Mouse (Mus musculus): ENCODE measurements around the gene Zc3hc1. TPM values are rescaled to one million over a fixed set of nuclear protein-coding genes. Genes with fewer than 3 reads are reported as not detected.

Gene Zc3hc1
- polyA plus RNA-seq (2014; fragmentation: Nextera tagmentation; extraction: Ambion mirVana): 64.6 and 68.5 TPM in 2 replicates

GRCm38 (mm10) chr6:30390714-30391697 lies at the start of gene Zc3hc1:
TSS of gene Zc3hc1 (minus strand) at chr6:30391028.
- H3K27ac ChIP-seq (ENCODE audit: low read depth, low read length): peak within 1 kb of the TSS; percentile 57; the same call in 1 of the 2 replicates

GRCm38 (mm10) chr6:30439576-30439975 lies 48.7 kb upstream of the Zc3hc1 start:
- DNase-seq (ENCODE audit: low spot score): no peak
- Histone ChIP-seq H3K27ac (ENCODE audit: low read depth, low read length) (no peak overlapping the region), H3K4me2 (no peak overlapping the region), H3K9ac (ENCODE audit: low read depth, low read length) (no peak overlapping the region), H3K27me3 (replicated peaks; ENCODE audit: control insufficient read depth, insufficient read depth, low read length) (no peaks in the 10 kb centered on the region), H3K4me1 (replicated peaks; ENCODE audit: control insufficient read depth, insufficient read depth, low read length) (no peaks in the 10 kb centered on the region; the same call in 1 of the 2 replicates), H3K4me3 (ENCODE audit: low read depth, low read length) (no peak overlapping the region), H3K9me3 (ENCODE audit: control insufficient read depth, low read length) (no peaks in the 10 kb centered on the region), H3K36me3 (ENCODE audit: control insufficient read depth, insufficient read depth, low read length) (peaks cover 27% of the 10 kb centered on the region)
- 93% methylated on average over 10 of the region's 10 CpGs for WGBS
- no peak for ATAC-seq (replicated peaks; ENCODE audit: low FRiP score)

More at GRCm38 (mm10) chr6:30390714-30391697, at the start of gene Zc3hc1:
- Histone ChIP-seq H3K36me3 (ENCODE audit: control insufficient read depth, insufficient read depth, low read length) (no peaks in the 10 kb centered on the region), H3K9ac (ENCODE audit: low read depth, low read length) (peak within 1 kb of the TSS; percentile 90), H3K9me3 (ENCODE audit: control insufficient read depth, low read length) (no peaks in the 10 kb centered on the region), H3K4me2 (peak within 1 kb of the TSS; percentile 60), H3K27me3 (replicated peaks; ENCODE audit: control insufficient read depth, insufficient read depth, low read length) (no peaks in the 10 kb centered on the region), H3K4me3 (ENCODE audit: low read depth, low read length) (peak within 1 kb of the TSS; percentile 91), H3K4me1 (replicated peaks; ENCODE audit: control insufficient read depth, insufficient read depth, low read length) (no peaks in the 10 kb centered on the region)
- 12% methylated on average over 33 of the region's 33 CpGs for WGBS
- ATAC-seq (replicated peaks; ENCODE audit: low FRiP score): peak; percentile 87
- DNase-seq (ENCODE audit: low spot score): peak; percentile 80

- DNase-seq (ENCODE audit: low spot score) (no peak), ATAC-seq (replicated peaks; ENCODE audit: low FRiP score) (no peak)
- Histone ChIP-seq H3K9ac (ENCODE audit: low read depth, low read length) (no peak overlapping the region), H3K9me3 (ENCODE audit: control insufficient read depth, low read length) (no peaks in the 10 kb centered on the region), H3K27ac (ENCODE audit: low read depth, low read length) (no peak overlapping the region), H3K27me3 (replicated peaks; ENCODE audit: control insufficient read depth, insufficient read depth, low read length) (no peaks in the 10 kb centered on the region), H3K4me3 (ENCODE audit: low read depth, low read length) (no peak overlapping the region), H3K4me1 (replicated peaks; ENCODE audit: control insufficient read depth, insufficient read depth, low read length) (no peaks in the 10 kb centered on the region), H3K36me3 (ENCODE audit: control insufficient read depth, insufficient read depth, low read length) (peaks cover 11% of the 10 kb centered on the region), H3K4me2 (no peak overlapping the region)
- WGBS: 72% methylated on average over 3 of the region's 3 CpGs
Measured at GRCm38 (mm10) chr6:30437054-30437453, 46.2 kb upstream of the Zc3hc1 start.

- no peak for DNase-seq (ENCODE audit: low spot score)
- no peak for ATAC-seq (replicated peaks; ENCODE audit: low FRiP score)
- Histone ChIP-seq H3K9ac (ENCODE audit: low read depth, low read length) (no peak overlapping the region), H3K27me3 (replicated peaks; ENCODE audit: control insufficient read depth, insufficient read depth, low read length) (no peaks in the 10 kb centered on the region), H3K27ac (ENCODE audit: low read depth, low read length) (no peak overlapping the region), H3K4me3 (ENCODE audit: low read depth, low read length) (no peak overlapping the region), H3K36me3 (ENCODE audit: control insufficient read depth, insufficient read depth, low read length) (peaks cover 6% of the 10 kb centered on the region), H3K4me2 (no peak overlapping the region), H3K9me3 (ENCODE audit: control insufficient read depth, low read length) (no peaks in the 10 kb centered on the region), H3K4me1 (replicated peaks; ENCODE audit: control insufficient read depth, insufficient read depth, low read length) (no peaks in the 10 kb centered on the region)
- WGBS: 94% methylated on average over 3 of the region's 3 CpGs
Measured at GRCm38 (mm10) chr6:30436476-30436875, 45.6 kb upstream of the Zc3hc1 start.

GRCm38 (mm10) chr6:30432461-30433192 lies 41.8 kb upstream of the Zc3hc1 start:
- peaks cover 2% of the 10 kb centered on the region; the same call in 1 of the 2 replicates for H3K4me1 ChIP-seq (replicated peaks; ENCODE audit: control insufficient read depth, insufficient read depth, low read length)
- H3K36me3 ChIP-seq (ENCODE audit: control insufficient read depth, insufficient read depth, low read length): peaks cover 2% of the 10 kb centered on the region; the same call in 1 of the 2 replicates
- no peak overlapping the region for H3K9ac ChIP-seq (ENCODE audit: low read depth, low read length)
- DNase-seq (ENCODE audit: low spot score) (no peak), ATAC-seq (replicated peaks; ENCODE audit: low FRiP score) (no peak)
- no peak overlapping the region for H3K4me2 ChIP-seq
- H3K4me3 ChIP-seq (ENCODE audit: low read depth, low read length): no peak overlapping the region
- no peak overlapping the region for H3K27ac ChIP-seq (ENCODE audit: low read depth, low read length)
- no peaks in the 10 kb centered on the region for H3K27me3 ChIP-seq (replicated peaks; ENCODE audit: control insufficient read depth, insufficient read depth, low read length)
- H3K9me3 ChIP-seq (ENCODE audit: control insufficient read depth, low read length): no peaks in the 10 kb centered on the region
- 67% methylated on average over 3 of the region's 3 CpGs for WGBS

- H3K4me1 ChIP-seq (replicated peaks; ENCODE audit: control insufficient read depth, insufficient read depth, low read length): no peaks in the 10 kb centered on the region
- 87% methylated on average over 7 of the region's 7 CpGs for WGBS
- no peak for DNase-seq (ENCODE audit: low spot score)
Measured at GRCm38 (mm10) chr6:30416801-30417200, 26.0 kb upstream of the Zc3hc1 start.

GRCm38 (mm10) chr6:30416126-30416525 lies 25.3 kb upstream of the Zc3hc1 start:
- DNase-seq (ENCODE audit: low spot score) (no peak), ATAC-seq (replicated peaks; ENCODE audit: low FRiP score) (no peak)
- H3K9ac ChIP-seq (ENCODE audit: low read depth, low read length): no peak overlapping the region
- no peak overlapping the region for H3K4me3 ChIP-seq (ENCODE audit: low read depth, low read length)
- no peaks in the 10 kb centered on the region for H3K9me3 ChIP-seq (ENCODE audit: control insufficient read depth, low read length)
- peaks cover 4% of the 10 kb centered on the region; the same call in 1 of the 2 replicates for H3K36me3 ChIP-seq (ENCODE audit: control insufficient read depth, insufficient read depth, low read length)
- H3K4me2 ChIP-seq: no peak overlapping the region
- WGBS: 84% methylated on average over 2 of the region's 2 CpGs
- H3K4me1 ChIP-seq (replicated peaks; ENCODE audit: control insufficient read depth, insufficient read depth, low read length): no peaks in the 10 kb centered on the region
- no peaks in the 10 kb centered on the region for H3K27me3 ChIP-seq (replicated peaks; ENCODE audit: control insufficient read depth, insufficient read depth, low read length)
- H3K27ac ChIP-seq (ENCODE audit: low read depth, low read length): no peak overlapping the region

More at GRCm38 (mm10) chr6:30416801-30417200, 26.0 kb upstream of the Zc3hc1 start:
- Histone ChIP-seq H3K9me3 (ENCODE audit: control insufficient read depth, low read length) (no peaks in the 10 kb centered on the region), H3K4me2 (no peak overlapping the region), H3K9ac (ENCODE audit: low read depth, low read length) (no peak overlapping the region), H3K27ac (ENCODE audit: low read depth, low read length) (no peak overlapping the region), H3K36me3 (ENCODE audit: control insufficient read depth, insufficient read depth, low read length) (peaks cover 7% of the 10 kb centered on the region; the same call in 1 of the 2 replicates), H3K27me3 (replicated peaks; ENCODE audit: control insufficient read depth, insufficient read depth, low read length) (no peaks in the 10 kb centered on the region), H3K4me3 (ENCODE audit: low read depth, low read length) (no peak overlapping the region)
- no peak for ATAC-seq (replicated peaks; ENCODE audit: low FRiP score)

GRCm38 (mm10) chr6:30411311-30411710 lies 20.5 kb upstream of the Zc3hc1 start:
- DNase-seq (ENCODE audit: low spot score) (no peak), ATAC-seq (replicated peaks; ENCODE audit: low FRiP score) (no peak)
- Histone ChIP-seq H3K27ac (ENCODE audit: low read depth, low read length) (no peak overlapping the region), H3K9me3 (ENCODE audit: control insufficient read depth, low read length) (no peaks in the 10 kb centered on the region), H3K4me3 (ENCODE audit: low read depth, low read length) (no peak overlapping the region), H3K36me3 (ENCODE audit: control insufficient read depth, insufficient read depth, low read length) (no peaks in the 10 kb centered on the region), H3K27me3 (replicated peaks; ENCODE audit: control insufficient read depth, insufficient read depth, low read length) (no peaks in the 10 kb centered on the region), H3K4me1 (replicated peaks; ENCODE audit: control insufficient read depth, insufficient read depth, low read length) (peaks cover 7% of the 10 kb centered on the region), H3K4me2 (no peak overlapping the region), H3K9ac (ENCODE audit: low read depth, low read length) (no peak overlapping the region)
- WGBS: 75% methylated on average over 4 of the region's 4 CpGs
